In the genomic region with DNA sequence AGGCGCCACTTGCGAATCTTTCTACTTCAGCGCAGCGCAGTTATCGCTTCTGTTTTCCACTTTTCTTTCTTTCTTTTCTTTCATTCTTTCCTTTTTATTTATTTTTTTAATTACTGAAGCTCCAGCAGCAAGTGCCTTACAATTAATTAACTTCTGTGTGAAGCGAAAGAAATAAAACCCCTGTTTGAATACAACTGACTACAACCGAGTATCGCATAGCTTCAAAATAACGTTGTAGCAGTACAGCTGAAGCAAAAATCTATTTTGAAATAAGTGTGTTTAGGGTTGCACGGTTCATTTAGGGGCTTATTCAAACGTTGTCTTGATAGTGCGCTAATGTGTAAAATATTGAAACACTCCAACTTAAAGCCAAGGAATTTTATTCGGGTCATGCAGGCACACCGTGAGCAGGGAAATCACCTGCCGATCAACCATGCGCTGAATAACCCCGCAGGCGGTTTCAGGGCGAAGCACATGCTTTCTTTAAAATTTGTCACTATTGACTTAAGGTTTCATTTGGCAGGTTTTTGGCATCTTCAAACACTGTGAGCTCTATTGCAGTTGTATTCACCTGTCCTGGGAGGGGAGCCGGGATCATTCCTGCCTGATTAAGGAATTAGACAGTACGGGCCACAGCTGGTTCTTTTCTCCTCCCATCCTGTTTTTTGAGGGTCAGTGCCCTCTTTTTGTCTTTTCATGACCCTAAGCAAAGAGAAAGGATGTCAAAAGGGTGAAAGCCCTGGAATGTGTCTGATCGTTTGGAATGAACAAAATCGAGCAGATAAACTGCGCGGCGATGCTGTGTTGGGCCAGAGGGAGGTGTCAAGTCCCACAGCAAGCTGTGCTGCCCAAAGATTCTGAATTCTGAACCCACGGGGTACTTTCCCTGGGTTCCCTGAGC, we compare ENCODE assay signal across 8 mouse cellular contexts. TPM values are rescaled to one million over a fixed set of nuclear protein-coding genes. Genes with fewer than 3 reads are reported as not detected.
DNase-seq lines count a peak whose midpoint lies in the region; ATAC-seq lines count a peak whose summit lies in the region.

No protein-coding gene starts in this region.

- 19% methylated on average over 27 of the region's 27 CpGs for WGBS in embryonic facial prominence, embryonic 11.5 days
- WGBS in hindbrain, embryonic 13.5 days, result 9% methylated on average over 27 of the region's 27 CpGs
- WGBS in liver, embryonic 12.5 days (ENCODE audit: insufficient replicate concordance), result 29% methylated on average over 27 of the region's 27 CpGs

- H3K4me3 ChIP-seq in embryonic facial prominence, embryonic 11.5 days (ENCODE audit: low read depth, low read length), result peak overlapping the region; percentile 12
- H3K4me3 ChIP-seq in hindbrain, embryonic 13.5 days, result peak overlapping the region; percentile 42
- H3K4me3 ChIP-seq in liver, embryonic 12.5 days, result peak overlapping the region; percentile 32

- H3K4me1 ChIP-seq in embryonic facial prominence, embryonic 11.5 days (ENCODE audit: control insufficient read depth, insufficient read depth, low read length), result no peaks in the 10 kb centered on the region
- peaks cover 28% of the 10 kb centered on the region for H3K4me1 ChIP-seq in hindbrain, embryonic 13.5 days (replicated peaks)
- H3K4me1 ChIP-seq in liver, embryonic 12.5 days, result peaks cover 10% of the 10 kb centered on the region; the same call in 1 of the 2 replicates

- H3K4me2 ChIP-seq in embryonic facial prominence, embryonic 11.5 days (ENCODE audit: low read depth, low read length), result peak overlapping the region; percentile 38
- peak overlapping the region; percentile 79 for H3K4me2 ChIP-seq in hindbrain, embryonic 13.5 days
- H3K4me2 ChIP-seq in liver, embryonic 12.5 days, result peak overlapping the region; percentile 59

- H3K36me3 ChIP-seq in embryonic facial prominence, embryonic 11.5 days (replicated peaks; ENCODE audit: control insufficient read depth, insufficient read depth, low read depth, low read length), result no peaks in the 10 kb centered on the region
- no peaks in the 10 kb centered on the region for H3K36me3 ChIP-seq in hindbrain, embryonic 13.5 days
- no peaks in the 10 kb centered on the region for H3K36me3 ChIP-seq in liver, embryonic 12.5 days

- no peak overlapping the region for H3K27ac ChIP-seq in embryonic facial prominence, embryonic 11.5 days (replicated peaks; ENCODE audit: low read depth, low read length)
- no peak overlapping the region for H3K27ac ChIP-seq in hindbrain, embryonic 13.5 days
- no peak overlapping the region for H3K27ac ChIP-seq in liver, embryonic 12.5 days

- H3K9me3 ChIP-seq in embryonic facial prominence, embryonic 11.5 days (replicated peaks; ENCODE audit: control insufficient read depth, low read length), result no peaks in the 10 kb centered on the region
- no peaks in the 10 kb centered on the region for H3K9me3 ChIP-seq in hindbrain, embryonic 13.5 days
- H3K9me3 ChIP-seq in liver, embryonic 12.5 days (replicated peaks), result no peaks in the 10 kb centered on the region

- peaks cover 11% of the 10 kb centered on the region for H3K27me3 ChIP-seq in embryonic facial prominence, embryonic 11.5 days (ENCODE audit: control insufficient read depth, insufficient read depth, low read length)
- H3K27me3 ChIP-seq in hindbrain, embryonic 13.5 days, result peaks cover 41% of the 10 kb centered on the region
- H3K27me3 ChIP-seq in liver, embryonic 12.5 days (replicated peaks), result peaks cover 84% of the 10 kb centered on the region

- no peak overlapping the region for H3K9ac ChIP-seq in embryonic facial prominence, embryonic 11.5 days (replicated peaks; ENCODE audit: low read length)
- no peak overlapping the region for H3K9ac ChIP-seq in hindbrain, embryonic 13.5 days
- no peak overlapping the region for H3K9ac ChIP-seq in liver, embryonic 12.5 days

- peak; percentile 8 for DNase-seq in cerebellum, adult 9-10 months
- DNase-seq in cerebellum, postnatal 14 days, result no peak
- DNase-seq in embryonic facial prominence, embryonic 11.5 days (ENCODE audit: low spot score), result peak; percentile 25
- peak; percentile 66 for DNase-seq in retina, embryonic 14.5 days (ENCODE audit: low spot score)
- DNase-seq in thymus, postnatal 10 days (ENCODE audit: low spot score in 2 of 2), result no peak
- no peak for DNase-seq in thymus, postnatal 14 days

- no peak for ATAC-seq in embryonic facial prominence, embryonic 11.5 days (replicated peaks; ENCODE audit: insufficient number of reproducible peaks, low FRiP score, low TSS enrichment, low read depth)
- no peak for ATAC-seq in hindbrain, embryonic 13.5 days (ENCODE audit: low FRiP score)
- no peak for ATAC-seq in liver, embryonic 12.5 days

RNA-seq across cellular contexts. Expression of gene Edn1, which starts 0.9 kb away (rescaled TPM):
- polyA plus RNA-seq in embryonic facial prominence, embryonic 11.5 days (2014; fragmentation: Nextera tagmentation; extraction: Ambion mirVana), result 1.4 and 2.0 TPM in 2 replicates
- 1.7 and 1.9 TPM in 2 replicates for polyA plus RNA-seq in hindbrain, embryonic 13.5 days (2015; fragmentation: Nextera tagmentation; extraction: Ambion mirVana)
- polyA plus RNA-seq in liver, embryonic 12.5 days (2016; fragmentation: Nextera tagmentation; extraction: Ambion mirVana), result 0.67 and 0.84 TPM in 2 replicates

Comparison
In these comparisons a context has a peak if more than half of its experiments do, and no peak if none do; other contexts are left out.
1. DNase-seq: peak in cerebellum, adult 9-10 months (single experiment), embryonic facial prominence, embryonic 11.5 days (single experiment) and retina, embryonic 14.5 days (single experiment); none in cerebellum, postnatal 14 days (0 of 2), thymus, postnatal 10 days (0 of 2) and thymus, postnatal 14 days (single experiment).
2. Peak in every context shown above with its lines, with median percentiles within 50 percentile points of each other: H3K4me2 ChIP-seq and H3K4me3 ChIP-seq.